Mouse (Mus musculus): ENCODE results near the gene Iffo2. TPM values are rescaled to one million over a fixed set of nuclear protein-coding genes. Genes with fewer than 3 reads are reported as not detected.

Iffo2 gene
- polyA plus RNA-seq, 1 experiment from 2014 or later, result 4.8 TPM

DNA sequence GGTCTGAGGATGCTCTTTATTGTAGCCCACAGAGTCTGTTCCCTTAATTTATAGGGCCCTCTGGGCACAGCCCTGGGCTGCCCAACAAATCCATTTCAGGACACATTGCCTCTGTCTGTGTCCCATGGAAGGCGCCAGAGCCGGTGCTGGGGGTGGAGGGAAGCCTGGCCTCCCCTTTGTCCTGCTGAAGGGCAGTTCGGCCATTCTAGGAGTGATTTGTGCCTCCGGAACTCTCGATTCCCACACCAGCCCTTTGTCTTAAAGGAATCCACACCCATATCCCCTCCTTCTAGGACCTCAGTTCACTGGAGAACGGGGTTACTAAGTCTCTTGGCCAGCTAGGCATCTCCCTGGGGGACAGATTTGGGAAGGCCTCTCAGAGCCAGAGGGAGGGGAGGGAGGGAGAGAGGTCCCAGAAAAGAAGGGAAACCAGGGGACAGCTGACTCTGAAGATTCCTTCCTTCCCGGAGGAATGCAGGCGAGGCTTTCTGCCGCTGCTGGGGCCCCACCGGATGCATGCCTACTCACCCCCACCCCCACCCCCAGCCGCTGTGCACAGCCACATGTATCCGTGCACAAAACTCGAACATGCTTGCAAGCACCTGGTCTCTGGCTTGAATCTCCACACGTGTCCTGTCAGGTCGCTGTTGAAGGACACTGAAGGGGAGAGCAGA is 50.5 kb downstream of the Iffo2 start:
- peaks cover 23% of the 10 kb centered on the region for H3K4me1 ChIP-seq (replicated peaks; ENCODE audit: control insufficient read depth, insufficient read depth, low read length)

DNA sequence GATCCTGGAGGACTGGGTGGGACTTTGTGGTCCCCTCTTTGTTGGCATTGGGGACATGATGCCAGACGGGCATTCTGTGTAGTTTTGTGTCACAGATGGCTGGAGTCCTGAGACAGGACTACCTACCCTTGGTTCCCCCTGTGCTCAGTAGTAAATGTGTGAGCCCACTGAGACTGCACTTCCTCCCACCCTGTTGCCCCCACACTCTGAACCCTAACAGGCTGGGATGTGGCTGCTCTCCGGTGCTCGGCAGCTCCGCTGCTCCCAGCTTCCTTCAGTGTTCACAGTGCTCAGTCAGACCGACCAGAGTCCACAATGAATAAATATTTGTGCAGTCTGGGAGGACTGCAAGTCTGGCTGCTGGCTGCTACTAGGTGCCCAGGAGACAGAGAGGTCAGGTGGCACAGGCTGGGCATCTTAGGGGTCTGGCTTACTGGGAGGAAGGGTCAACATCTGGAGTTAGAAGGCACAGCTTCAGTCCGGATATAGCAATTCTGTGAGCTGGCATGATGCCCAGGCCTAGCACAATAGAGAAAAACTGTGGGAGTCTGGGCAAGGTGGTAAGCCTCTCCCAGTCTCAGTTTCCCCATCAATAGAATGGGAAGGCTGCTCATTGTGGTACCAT is 51.2 kb downstream of the Iffo2 start:
- Histone ChIP-seq H3K36me3 (ENCODE audit: control insufficient read depth, insufficient read depth, low read length) (no peaks in the 10 kb centered on the region), H3K4me2 (replicated peaks; ENCODE audit: low read depth, low read length) (no peak overlapping the region), H3K9ac (ENCODE audit: low read depth, low read length) (no peak overlapping the region), H3K9me3 (ENCODE audit: control insufficient read depth, low read length) (no peaks in the 10 kb centered on the region), H3K4me3 (ENCODE audit: low read depth, low read length) (no peak overlapping the region), H3K4me1 (replicated peaks; ENCODE audit: control insufficient read depth, insufficient read depth, low read length) (peaks cover 19% of the 10 kb centered on the region), H3K27ac (ENCODE audit: low read depth, low read length) (peak overlapping the region; percentile 70; the same call in 1 of the 2 replicates), H3K27me3 (ENCODE audit: control insufficient read depth, insufficient read depth, low read length) (no peaks in the 10 kb centered on the region)
- DNase-seq (ENCODE audit: low spot score) (no peak), ATAC-seq (ENCODE audit: low FRiP score) (no peak; the same call in 1 of the 2 replicates)
- WGBS, result 54% methylated on average over 6 of the region's 6 CpGs

More for the DNA sequence above, 50.5 kb downstream of the Iffo2 start:
- WGBS, result 8% methylated on average over 15 of the region's 15 CpGs
- peak overlapping the region; percentile 53 for H3K9ac ChIP-seq (ENCODE audit: low read depth, low read length)
- DNase-seq (ENCODE audit: low spot score), result peak; percentile 54
- peak overlapping the region; percentile 30 for H3K4me2 ChIP-seq (replicated peaks; ENCODE audit: low read depth, low read length)
- ATAC-seq (ENCODE audit: low FRiP score), result peak; percentile 23; the same call in 1 of the 2 replicates
- H3K36me3 ChIP-seq (ENCODE audit: control insufficient read depth, insufficient read depth, low read length), result no peaks in the 10 kb centered on the region
- H3K27me3 ChIP-seq (ENCODE audit: control insufficient read depth, insufficient read depth, low read length), result no peaks in the 10 kb centered on the region
- H3K27ac ChIP-seq (ENCODE audit: low read depth, low read length), result peak overlapping the region; percentile 70
- H3K9me3 ChIP-seq (ENCODE audit: control insufficient read depth, low read length), result no peaks in the 10 kb centered on the region
- no peak overlapping the region for H3K4me3 ChIP-seq (ENCODE audit: low read depth, low read length)

- H3K27me3 ChIP-seq (ENCODE audit: control insufficient read depth, insufficient read depth, low read length), result no peaks in the 10 kb centered on the region
- H3K27ac ChIP-seq (ENCODE audit: low read depth, low read length), result no peak overlapping the region
- DNase-seq (ENCODE audit: low spot score) (no peak), ATAC-seq (ENCODE audit: low FRiP score) (no peak)
- H3K36me3 ChIP-seq (ENCODE audit: control insufficient read depth, insufficient read depth, low read length), result no peaks in the 10 kb centered on the region
- no peaks in the 10 kb centered on the region for H3K9me3 ChIP-seq (ENCODE audit: control insufficient read depth, low read length)
- no peak overlapping the region for H3K9ac ChIP-seq (ENCODE audit: low read depth, low read length)
- H3K4me2 ChIP-seq (replicated peaks; ENCODE audit: low read depth, low read length), result no peak overlapping the region
- H3K4me3 ChIP-seq (ENCODE audit: low read depth, low read length), result no peak overlapping the region
- H3K4me1 ChIP-seq (replicated peaks; ENCODE audit: control insufficient read depth, insufficient read depth, low read length), result peaks cover 19% of the 10 kb centered on the region
- WGBS, result 85% methylated on average over 6 of the region's 6 CpGs
These were observed 52.0 kb downstream of the Iffo2 start for GRCm38 (mm10) chr4:139582346-139582745.

DNA sequence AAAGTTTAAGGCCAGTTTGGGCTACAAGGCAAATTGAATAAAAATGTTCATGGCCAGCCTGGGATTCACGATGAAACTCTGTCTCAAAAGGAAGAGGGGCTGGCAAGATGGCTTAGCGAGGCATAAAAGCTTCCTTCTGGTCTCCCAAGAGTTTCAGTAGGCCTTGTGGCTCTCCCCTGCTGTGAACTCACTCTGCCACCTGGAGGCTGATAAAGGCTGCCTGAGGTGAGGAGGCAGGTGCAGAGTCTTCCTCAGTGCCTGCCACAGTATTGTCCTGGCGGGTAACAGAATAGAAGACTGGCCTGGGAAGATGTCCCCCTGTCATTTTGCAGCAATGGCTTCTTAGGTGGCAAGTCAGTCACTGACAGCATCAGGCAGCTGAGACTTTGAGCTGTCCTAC is 52.6 kb downstream of the Iffo2 start:
- no peak overlapping the region for H3K4me3 ChIP-seq (ENCODE audit: low read depth, low read length)
- no peak overlapping the region for H3K9ac ChIP-seq (ENCODE audit: low read depth, low read length)
- H3K4me2 ChIP-seq (replicated peaks; ENCODE audit: low read depth, low read length), result no peak overlapping the region
- H3K36me3 ChIP-seq (ENCODE audit: control insufficient read depth, insufficient read depth, low read length), result no peaks in the 10 kb centered on the region
- DNase-seq (ENCODE audit: low spot score), result no peak
- no peak for ATAC-seq (ENCODE audit: low FRiP score)
- peaks cover 19% of the 10 kb centered on the region for H3K4me1 ChIP-seq (replicated peaks; ENCODE audit: control insufficient read depth, insufficient read depth, low read length)
- 54% methylated on average over 3 of the region's 3 CpGs for WGBS
- no peak overlapping the region for H3K27ac ChIP-seq (ENCODE audit: low read depth, low read length)
- no peaks in the 10 kb centered on the region for H3K9me3 ChIP-seq (ENCODE audit: control insufficient read depth, low read length)
- H3K27me3 ChIP-seq (ENCODE audit: control insufficient read depth, insufficient read depth, low read length), result no peaks in the 10 kb centered on the region

DNA sequence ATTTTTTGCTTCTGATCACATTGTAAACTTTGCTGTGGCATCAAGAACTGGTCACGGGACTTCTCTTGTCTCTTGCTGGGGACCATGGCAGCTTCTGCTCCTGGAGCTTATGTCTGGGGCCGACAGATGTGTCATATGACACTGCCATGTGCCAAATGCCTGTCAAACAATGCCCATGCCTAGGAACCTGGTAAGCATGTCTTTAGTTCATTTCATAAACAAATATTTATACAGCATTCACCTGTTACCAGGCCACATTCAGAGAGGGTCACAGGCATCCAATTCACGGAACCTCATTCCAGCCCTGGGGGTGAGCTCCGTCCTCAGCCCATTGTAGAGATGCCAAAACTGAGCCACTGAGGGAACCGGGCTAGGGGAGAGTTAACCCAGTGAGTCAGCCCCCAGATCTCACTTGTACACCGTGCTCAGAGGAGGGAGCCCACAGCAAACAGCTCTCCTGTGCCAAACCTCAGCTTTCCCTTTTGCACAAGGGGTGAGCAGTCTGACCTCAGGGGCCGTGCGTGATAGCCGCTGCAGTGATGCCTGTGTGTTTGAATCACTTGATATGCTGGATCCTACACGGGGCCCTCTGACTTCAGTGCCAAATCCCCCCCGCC is 53.4 kb downstream of the Iffo2 start:
- H3K4me1 ChIP-seq (replicated peaks; ENCODE audit: control insufficient read depth, insufficient read depth, low read length), result peaks cover 19% of the 10 kb centered on the region
- WGBS, result 82% methylated on average over 11 of the region's 11 CpGs
- H3K9me3 ChIP-seq (ENCODE audit: control insufficient read depth, low read length), result no peaks in the 10 kb centered on the region
- ATAC-seq (ENCODE audit: low FRiP score) (no peak), DNase-seq (ENCODE audit: low spot score) (no peak)
- H3K36me3 ChIP-seq (ENCODE audit: control insufficient read depth, insufficient read depth, low read length), result no peaks in the 10 kb centered on the region
- no peak overlapping the region for H3K4me2 ChIP-seq (replicated peaks; ENCODE audit: low read depth, low read length)
- H3K27me3 ChIP-seq (ENCODE audit: control insufficient read depth, insufficient read depth, low read length), result no peaks in the 10 kb centered on the region
- no peak overlapping the region for H3K27ac ChIP-seq (ENCODE audit: low read depth, low read length)
- H3K9ac ChIP-seq (ENCODE audit: low read depth, low read length), result no peak overlapping the region
- no peak overlapping the region for H3K4me3 ChIP-seq (ENCODE audit: low read depth, low read length)

- no peak for ATAC-seq (ENCODE audit: low FRiP score)
- WGBS, result 78% methylated on average over 11 of the region's 11 CpGs
- H3K4me1 ChIP-seq (replicated peaks; ENCODE audit: control insufficient read depth, insufficient read depth, low read length), result peaks cover 21% of the 10 kb centered on the region
These were observed 54.4 kb downstream of the Iffo2 start for GRCm38 (mm10) chr4:139584704-139585103.

DNA sequence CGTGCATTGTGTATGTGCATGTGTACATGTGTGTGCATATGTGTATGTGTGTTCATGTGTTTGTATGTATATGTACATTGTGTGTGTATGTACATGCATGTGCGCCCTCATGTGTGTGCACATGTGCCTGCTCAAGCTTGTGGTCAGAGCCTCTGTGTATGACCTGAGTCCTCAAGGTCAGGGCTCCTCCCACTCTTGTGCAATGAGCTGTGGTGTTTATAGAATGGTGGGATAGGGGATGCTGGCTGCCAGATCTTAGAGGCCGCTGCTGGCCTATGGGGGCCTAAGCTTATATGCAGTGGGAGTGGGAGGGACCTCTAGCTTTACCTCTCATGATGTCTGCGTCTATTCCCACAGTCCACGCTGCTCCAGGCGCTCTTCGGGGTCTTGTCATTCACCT is 55.4 kb downstream of the Iffo2 start:
- DNase-seq (ENCODE audit: low spot score) (no peak), ATAC-seq (ENCODE audit: low FRiP score) (no peak)
- Histone ChIP-seq H3K4me1 (replicated peaks; ENCODE audit: control insufficient read depth, insufficient read depth, low read length) (peaks cover 14% of the 10 kb centered on the region), H3K9me3 (ENCODE audit: control insufficient read depth, low read length) (no peaks in the 10 kb centered on the region), H3K4me3 (ENCODE audit: low read depth, low read length) (no peak overlapping the region), H3K9ac (ENCODE audit: low read depth, low read length) (no peak overlapping the region), H3K27ac (ENCODE audit: low read depth, low read length) (no peak overlapping the region), H3K4me2 (replicated peaks; ENCODE audit: low read depth, low read length) (no peak overlapping the region), H3K27me3 (ENCODE audit: control insufficient read depth, insufficient read depth, low read length) (no peaks in the 10 kb centered on the region), H3K36me3 (ENCODE audit: control insufficient read depth, insufficient read depth, low read length) (no peaks in the 10 kb centered on the region)
- WGBS, result 89% methylated on average over 7 of the region's 7 CpGs

More at GRCm38 (mm10) chr4:139584704-139585103, 54.4 kb downstream of the Iffo2 start:
- H3K27ac ChIP-seq (ENCODE audit: low read depth, low read length), result no peak overlapping the region
- no peak overlapping the region for H3K4me3 ChIP-seq (ENCODE audit: low read depth, low read length)
- no peaks in the 10 kb centered on the region for H3K27me3 ChIP-seq (ENCODE audit: control insufficient read depth, insufficient read depth, low read length)
- no peaks in the 10 kb centered on the region for H3K9me3 ChIP-seq (ENCODE audit: control insufficient read depth, low read length)
- DNase-seq (ENCODE audit: low spot score), result no peak
- H3K36me3 ChIP-seq (ENCODE audit: control insufficient read depth, insufficient read depth, low read length), result no peaks in the 10 kb centered on the region
- no peak overlapping the region for H3K4me2 ChIP-seq (replicated peaks; ENCODE audit: low read depth, low read length)
- H3K9ac ChIP-seq (ENCODE audit: low read depth, low read length), result no peak overlapping the region

DNA sequence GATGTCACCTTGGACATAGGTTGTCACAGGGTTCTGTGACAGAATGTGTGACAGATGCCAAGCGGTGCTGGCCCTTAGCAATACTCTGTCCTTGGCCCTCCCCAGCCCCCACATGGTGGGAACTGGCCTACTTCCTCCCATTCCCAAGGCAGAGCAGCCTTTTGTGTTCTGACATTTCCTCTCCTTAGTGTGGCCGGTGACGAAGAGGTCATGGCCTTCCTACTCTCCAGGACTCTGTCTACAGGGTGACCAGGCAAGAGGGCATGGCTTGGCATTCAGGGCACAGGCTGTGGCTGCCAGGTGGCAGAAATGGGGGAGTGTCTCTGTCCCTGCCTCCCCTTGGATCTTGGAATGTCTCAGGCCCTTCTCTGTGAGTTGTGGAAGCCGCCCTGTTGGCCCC is 57.0 kb downstream of the Iffo2 start:
- H3K9ac ChIP-seq (ENCODE audit: low read depth, low read length), result no peak overlapping the region
- H3K4me2 ChIP-seq (replicated peaks; ENCODE audit: low read depth, low read length), result no peak overlapping the region
- no peaks in the 10 kb centered on the region for H3K9me3 ChIP-seq (ENCODE audit: control insufficient read depth, low read length)
- 78% methylated on average over 4 of the region's 4 CpGs for WGBS
- no peaks in the 10 kb centered on the region for H3K27me3 ChIP-seq (ENCODE audit: control insufficient read depth, insufficient read depth, low read length)
- H3K4me3 ChIP-seq (ENCODE audit: low read depth, low read length), result no peak overlapping the region
- no peak overlapping the region for H3K27ac ChIP-seq (ENCODE audit: low read depth, low read length)
- peaks cover 4% of the 10 kb centered on the region; the same call in 1 of the 2 replicates for H3K4me1 ChIP-seq (replicated peaks; ENCODE audit: control insufficient read depth, insufficient read depth, low read length)
- no peaks in the 10 kb centered on the region for H3K36me3 ChIP-seq (ENCODE audit: control insufficient read depth, insufficient read depth, low read length)
- no peak for DNase-seq (ENCODE audit: low spot score)
- ATAC-seq (ENCODE audit: low FRiP score), result no peak

All from hindbrain, embryonic 11.5 days (tissue).